Mouse (Mus musculus) midbrain, embryonic 16.5 days (tissue): ENCODE measurements around the gene Clstn2. TPM values are rescaled to one million over a fixed set of nuclear protein-coding genes. Genes with fewer than 3 reads are reported as not detected.

Source experiments
- ATAC-seq: fragments of 200-750 bp; cut with Nextera tagmentation; 2 replicates; pipeline ENCODE4 v1.8.0; 2017; ENCODE audit warnings: moderate TSS enrichment
- H3K27ac ChIP-seq: fragments of 300-500 bp; sonication (generic); 2 replicates; pipeline ENCODE4 v1.5.1; 2014; ENCODE audit warnings: mild to moderate bottlenecking, low read length, mixed read lengths
- H3K27me3 ChIP-seq: fragments of 300-500 bp; sonication (generic); 2 replicates; pipeline ENCODE4 v1.6.1; 2014; ENCODE audit warnings: low read depth, low read length, mixed read lengths; ENCODE audit not compliant: control insufficient read depth, insufficient read depth
- H3K36me3 ChIP-seq: fragments of 300-500 bp; sonication (generic); 2 replicates; pipeline ENCODE4 v1.6.1; 2014; ENCODE audit warnings: mild to moderate bottlenecking, low read length, moderate library complexity, mixed read lengths; ENCODE audit not compliant: control insufficient read depth, insufficient read depth
- H3K4me1 ChIP-seq: fragments of 300-500 bp; sonication (generic); 2 replicates; pipeline ENCODE4 v1.6.1; 2014; ENCODE audit warnings: mild to moderate bottlenecking, low read length, mixed read lengths; ENCODE audit not compliant: control insufficient read depth, insufficient read depth
- H3K4me2 ChIP-seq: fragments of 300-500 bp; sonication (generic); 2 replicates; pipeline ENCODE4 v1.6.1; 2014; ENCODE audit warnings: mild to moderate bottlenecking, low read length, mixed read lengths
- H3K4me3 ChIP-seq: fragments of 300-500 bp; sonication (generic); 2 replicates; pipeline ENCODE4 v1.5.1; 2014; ENCODE audit warnings: low read depth, mild to moderate bottlenecking, low read length, moderate library complexity, mixed read lengths
- H3K9ac ChIP-seq: fragments of 300-500 bp; sonication (generic); 2 replicates; pipeline ENCODE4 v1.6.1; 2014; ENCODE audit warnings: low read depth, low read length, mixed read lengths
- H3K9me3 ChIP-seq: fragments of 300-500 bp; sonication (generic); replicated peaks from 2 replicates; pipeline ENCODE4 v1.6.1; 2014; ENCODE audit warnings: mild to moderate bottlenecking, low read length, mixed read lengths; ENCODE audit not compliant: control insufficient read depth, poor library complexity, severe bottlenecking
- WGBS: fragments of 180-500 bp; shearing (Covaris S2); extraction: QIAGEN DNeasy Blood & Tissue Kit; methylation state at CpG from one replicate; pipeline ENCODE4 v1.1.7; 2014; 5-methylcytosine and 5-hydroxymethylcytosine counted together
- polyA plus RNA-seq: library from polyadenylated mRNA; unstranded; fragments of >200 nt; fragmentation: Nextera tagmentation; extraction: Ambion mirVana; gene quantifications from 2 replicates; pipeline ENCODE4 v1.2.1, GENCODE M21; 2015

The Clstn2 gene
- polyA plus RNA-seq, 1 experiment from 2014 or later = 10.2 TPM

DNA sequence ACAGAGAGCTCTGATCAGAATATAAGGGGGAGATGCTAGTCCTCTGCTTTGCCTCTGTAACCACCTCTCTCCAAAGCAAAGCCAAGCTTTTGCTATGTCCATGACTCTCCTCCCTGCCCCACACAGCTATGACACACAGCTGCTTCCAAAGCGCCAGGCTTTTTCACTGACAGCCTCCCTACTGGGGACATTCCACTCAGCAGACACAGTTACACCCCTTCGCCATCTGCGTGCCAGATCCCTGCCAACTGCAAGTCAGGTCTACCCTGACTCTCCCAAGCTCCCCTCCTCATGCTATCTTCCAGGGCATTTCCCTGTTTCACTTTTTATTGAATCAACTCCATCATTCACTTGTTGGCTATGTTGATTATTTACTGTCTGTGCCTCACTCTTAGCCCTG, 259.1 kb downstream of the Clstn2 start:
- H3K4me1 ChIP-seq = 0 out of 2 replicates have a peak, but pooled peaks cover 2% of the 10 kb centered on the region
- H3K36me3 ChIP-seq = no peaks in the 10 kb centered on the region
- H3K27ac ChIP-seq = no peak overlapping the region
- no peak overlapping the region for H3K4me2 ChIP-seq
- no peak overlapping the region for H3K4me3 ChIP-seq
- H3K9ac ChIP-seq = no peak overlapping the region
- no peaks in the 10 kb centered on the region for H3K27me3 ChIP-seq
- 91% methylated on average over 3 of the region's 3 CpGs for WGBS
- no peaks in the 10 kb centered on the region for H3K9me3 ChIP-seq
- ATAC-seq = no peak

DNA sequence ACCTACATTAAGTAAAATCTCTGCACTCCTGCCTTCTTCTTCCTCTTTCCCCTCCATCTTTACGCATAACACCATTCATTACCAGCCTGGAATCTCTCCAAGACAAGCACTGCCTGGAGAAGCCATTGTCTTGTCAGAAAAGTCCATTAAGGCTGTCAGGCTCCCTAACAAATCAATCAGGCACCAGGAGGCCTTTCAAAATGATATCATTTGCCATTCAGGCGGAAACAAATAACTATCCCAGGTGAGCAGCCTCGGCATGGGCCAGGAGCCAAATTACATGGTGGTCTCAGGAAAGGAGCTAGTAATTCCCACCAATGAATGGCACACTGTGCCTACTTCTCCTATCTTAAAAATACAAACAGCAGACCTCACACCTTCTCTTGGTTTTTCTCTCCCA, 260.6 kb downstream of the Clstn2 start:
- Histone ChIP-seq H3K27me3 (no peaks in the 10 kb centered on the region), H3K27ac (no peak overlapping the region), H3K4me3 (no peak overlapping the region), H3K9ac (no peak overlapping the region), H3K9me3 (no peaks in the 10 kb centered on the region), H3K4me2 (no peak overlapping the region), H3K4me1 (0 out of 2 replicates have a peak, but pooled peaks cover 2% of the 10 kb centered on the region), H3K36me3 (no peaks in the 10 kb centered on the region)
- 43% methylated on average over 3 of the region's 3 CpGs for WGBS
- ATAC-seq = no peak

DNA sequence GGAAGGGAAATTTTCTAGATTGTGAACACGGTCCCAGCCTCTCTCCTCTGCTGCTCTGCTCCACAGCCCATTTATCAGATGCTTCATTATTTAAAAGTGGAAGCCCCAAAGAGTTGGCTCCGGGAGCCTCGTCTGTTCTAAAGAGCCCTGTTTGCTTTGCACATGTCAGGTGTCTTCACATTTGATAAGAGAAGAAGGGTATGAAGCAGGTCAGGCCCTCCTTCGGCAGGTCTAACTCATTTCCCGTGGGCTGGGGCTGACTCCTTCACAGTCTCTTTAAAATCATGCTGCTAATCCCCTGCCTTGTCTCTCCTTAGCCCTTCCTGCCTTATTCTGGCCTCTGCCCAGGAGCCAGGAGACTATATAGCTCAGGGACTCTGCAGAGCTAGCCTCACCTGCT, 263.6 kb downstream of the Clstn2 start:
- no peak overlapping the region for H3K4me2 ChIP-seq
- H3K36me3 ChIP-seq = no peaks in the 10 kb centered on the region
- H3K27ac ChIP-seq = no peak overlapping the region
- no peaks in the 10 kb centered on the region for H3K9me3 ChIP-seq
- H3K27me3 ChIP-seq = no peaks in the 10 kb centered on the region
- 61% methylated on average over 5 of the region's 5 CpGs for WGBS
- H3K4me3 ChIP-seq = no peak overlapping the region
- ATAC-seq = no peak
- H3K9ac ChIP-seq = no peak overlapping the region
- H3K4me1 ChIP-seq = 0 out of 2 replicates have a peak, but pooled peaks cover 2% of the 10 kb centered on the region

DNA sequence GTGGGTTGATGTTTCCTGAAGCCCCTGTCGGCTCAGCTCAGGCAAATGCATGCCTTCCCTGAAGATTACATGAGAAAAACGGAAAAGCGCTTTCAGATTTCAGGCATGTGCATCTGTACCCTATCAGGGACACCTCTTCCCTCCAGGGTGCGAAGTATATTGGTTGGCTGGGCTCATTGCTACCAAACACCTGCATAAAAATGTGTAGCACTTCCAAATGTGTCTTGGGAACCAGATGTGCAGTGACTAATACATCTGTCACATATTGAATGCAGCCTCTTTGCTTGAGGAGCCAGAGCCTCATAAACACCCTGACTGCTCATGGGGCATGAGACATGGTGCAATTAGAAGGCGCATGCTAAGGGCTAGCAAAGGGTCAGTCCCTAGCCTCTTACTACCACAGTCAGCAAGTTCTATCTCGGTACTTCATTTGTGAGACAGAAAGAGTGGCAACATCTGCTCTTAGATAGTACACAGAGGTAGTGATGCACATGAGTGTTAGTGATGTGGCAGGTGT, 267.7 kb downstream of the Clstn2 start:
- Histone ChIP-seq H3K9ac (no peak overlapping the region), H3K27me3 (no peaks in the 10 kb centered on the region), H3K27ac (no peak overlapping the region), H3K4me2 (no peak overlapping the region), H3K36me3 (no peaks in the 10 kb centered on the region), H3K4me1 (0 out of 2 replicates have a peak, but pooled peaks cover 2% of the 10 kb centered on the region), H3K9me3 (no peaks in the 10 kb centered on the region), H3K4me3 (no peak overlapping the region)
- no peak for ATAC-seq
- 88% methylated on average over 6 of the region's 6 CpGs for WGBS

DNA sequence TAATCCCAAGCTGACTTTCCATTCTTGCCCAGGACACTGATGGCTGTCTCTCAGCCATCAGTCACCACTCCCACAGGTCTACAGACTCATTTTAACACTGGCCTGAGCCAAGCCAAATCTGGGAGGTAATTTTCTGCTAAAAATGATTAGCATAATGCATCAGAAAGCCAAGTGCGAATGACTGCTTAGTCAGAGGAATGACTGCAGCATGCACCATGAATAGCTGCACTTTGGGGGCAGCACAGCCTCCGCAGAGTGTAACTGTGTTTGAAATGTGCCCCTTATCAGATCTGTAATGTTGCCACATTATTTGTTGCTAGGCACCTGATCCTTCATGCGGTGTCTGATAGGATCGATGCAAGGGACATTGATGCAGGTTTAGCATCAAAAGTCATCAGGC, 269.9 kb downstream of the Clstn2 start:
- Histone ChIP-seq H3K27me3 (no peaks in the 10 kb centered on the region), H3K4me3 (no peak overlapping the region), H3K36me3 (no peaks in the 10 kb centered on the region), H3K27ac (no peak overlapping the region), H3K9me3 (no peaks in the 10 kb centered on the region), H3K9ac (no peak overlapping the region), H3K4me1 (no peaks in the 10 kb centered on the region), H3K4me2 (no peak overlapping the region)
- no peak for ATAC-seq
- WGBS = 55% methylated on average over 4 of the region's 4 CpGs

DNA sequence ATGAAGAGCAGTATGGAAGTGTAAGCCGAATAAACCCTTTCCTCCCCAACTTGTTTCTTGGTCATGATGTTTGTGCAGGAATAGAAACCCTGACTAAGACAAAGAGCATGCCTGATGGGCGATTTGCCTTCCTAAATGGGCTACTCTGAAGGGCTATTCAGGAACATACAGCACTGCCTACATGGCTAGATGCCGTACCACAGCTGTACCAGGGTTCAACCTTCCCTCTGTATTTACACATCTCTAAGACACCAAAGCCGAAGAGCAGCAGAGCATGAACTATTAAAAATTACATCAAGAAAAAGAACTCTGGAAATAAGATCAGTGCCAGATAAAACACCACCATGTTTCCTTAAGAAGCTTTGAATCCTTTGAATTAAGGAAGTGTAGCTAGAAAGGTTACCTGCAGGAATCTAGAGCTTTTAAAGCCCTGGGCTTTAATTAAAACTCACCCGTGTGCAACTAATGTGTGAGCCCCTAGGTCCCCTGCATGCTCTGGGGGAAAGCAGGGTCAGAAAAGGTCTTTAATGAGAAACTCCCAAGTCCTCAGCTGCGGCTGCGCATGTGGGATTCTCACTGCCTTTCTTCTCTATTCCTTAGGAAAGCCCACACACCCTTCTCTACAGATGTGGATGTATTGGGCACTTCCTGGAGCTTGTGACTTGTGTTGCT, 277.2 kb downstream of the Clstn2 start:
- 56% methylated on average over 7 of the region's 7 CpGs for WGBS
- H3K9ac ChIP-seq = no peak overlapping the region
- H3K27me3 ChIP-seq = no peaks in the 10 kb centered on the region
- no peak for ATAC-seq
- H3K36me3 ChIP-seq = no peaks in the 10 kb centered on the region
- no peak overlapping the region for H3K4me3 ChIP-seq
- no peaks in the 10 kb centered on the region for H3K4me1 ChIP-seq
- H3K4me2 ChIP-seq = no peak overlapping the region
- no peaks in the 10 kb centered on the region for H3K9me3 ChIP-seq
- no peak overlapping the region for H3K27ac ChIP-seq

DNA sequence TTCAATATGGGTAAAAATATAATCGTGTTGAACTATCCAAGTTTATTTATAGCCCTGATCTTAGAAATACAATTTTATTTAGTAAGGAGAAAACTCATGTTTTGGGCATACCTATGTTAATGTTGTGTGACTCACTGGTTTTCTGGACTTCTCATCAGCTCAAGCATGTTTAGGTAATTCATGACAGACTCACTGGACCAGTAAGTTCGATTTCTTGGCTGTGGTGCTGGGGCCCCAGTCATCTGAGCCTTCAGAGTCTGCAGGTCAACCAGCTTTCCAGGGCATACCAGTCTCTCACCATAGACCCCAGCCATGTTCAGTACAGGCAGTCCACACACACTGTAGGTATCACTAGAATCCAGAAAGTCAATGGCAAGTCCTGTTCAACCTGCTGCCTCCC, 279.3 kb downstream of the Clstn2 start:
- no peak overlapping the region for H3K27ac ChIP-seq
- H3K4me1 ChIP-seq = no peaks in the 10 kb centered on the region
- 75% methylated on average over 2 of the region's 2 CpGs for WGBS
- ATAC-seq = no peak
- H3K36me3 ChIP-seq = no peaks in the 10 kb centered on the region
- H3K9ac ChIP-seq = no peak overlapping the region
- no peak overlapping the region for H3K4me2 ChIP-seq
- no peaks in the 10 kb centered on the region for H3K9me3 ChIP-seq
- H3K4me3 ChIP-seq = no peak overlapping the region
- H3K27me3 ChIP-seq = no peaks in the 10 kb centered on the region

DNA sequence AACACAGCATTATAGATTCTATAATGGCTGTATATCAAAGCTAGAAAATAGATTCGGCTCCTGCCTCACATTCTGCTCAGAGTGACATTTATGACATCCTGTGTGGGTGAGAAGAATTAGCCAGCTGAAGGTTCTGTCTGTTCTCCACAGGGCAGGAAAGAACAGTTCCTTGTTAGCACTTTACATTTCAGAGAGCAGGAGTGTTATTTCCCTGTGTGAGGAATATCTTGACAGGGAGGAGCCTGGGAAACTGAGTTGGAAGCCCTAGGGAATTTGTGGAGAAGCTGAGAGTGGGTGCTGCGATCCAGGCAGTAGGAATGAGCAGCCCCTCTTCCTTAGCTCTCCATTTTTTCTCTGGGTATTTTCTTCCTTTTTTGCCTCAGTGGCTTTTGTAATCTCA, 286.4 kb downstream of the Clstn2 start:
- no peak overlapping the region for H3K9ac ChIP-seq
- no peak for ATAC-seq
- no peak overlapping the region for H3K27ac ChIP-seq
- H3K9me3 ChIP-seq = no peaks in the 10 kb centered on the region
- no peak overlapping the region for H3K4me3 ChIP-seq
- no peak overlapping the region for H3K4me2 ChIP-seq
- no peaks in the 10 kb centered on the region for H3K27me3 ChIP-seq
- H3K36me3 ChIP-seq = no peaks in the 10 kb centered on the region
- WGBS = 62% methylated on average over 2 of the region's 2 CpGs
- H3K4me1 ChIP-seq = no peaks in the 10 kb centered on the region

DNA sequence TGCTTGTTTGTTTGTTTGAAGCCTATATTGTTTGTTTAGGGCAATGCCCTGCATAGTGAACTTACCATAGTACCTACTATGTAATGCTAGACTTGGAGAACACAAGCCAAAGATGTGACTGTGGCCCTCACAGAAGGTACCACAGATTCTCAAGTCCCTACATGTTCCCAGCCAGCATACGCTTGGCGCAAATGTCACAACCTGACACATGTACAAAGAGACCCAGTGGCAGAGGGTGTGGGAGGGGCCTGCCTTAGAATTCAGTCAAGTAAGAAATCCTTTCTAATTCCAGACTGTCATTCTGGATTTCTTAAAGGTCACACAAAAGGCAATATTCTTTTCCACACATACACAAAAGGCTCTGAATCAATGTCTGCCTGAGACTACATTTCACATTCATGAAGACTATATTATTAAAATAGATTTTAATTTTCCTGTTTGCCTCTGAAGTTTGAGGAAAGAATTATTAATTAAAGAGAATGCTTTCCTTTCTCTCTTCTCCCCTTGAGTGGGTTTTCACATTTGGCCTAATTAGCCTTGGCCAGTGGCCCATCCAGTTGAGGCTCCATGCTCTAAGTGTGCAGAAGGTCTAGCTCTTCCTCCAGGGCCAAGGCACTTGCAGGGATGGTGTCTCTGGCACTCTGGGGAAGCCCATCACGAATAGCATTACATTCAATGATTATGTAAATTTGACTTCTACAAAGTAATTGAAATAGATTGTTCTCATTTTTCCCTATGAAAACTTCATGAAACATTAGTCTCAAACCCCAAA, 305.1 kb downstream of the Clstn2 start:
- Histone ChIP-seq H3K4me1 (no peaks in the 10 kb centered on the region), H3K9me3 (no peaks in the 10 kb centered on the region), H3K9ac (no peak overlapping the region), H3K4me2 (no peak overlapping the region), H3K4me3 (no peak overlapping the region), H3K27me3 (no peaks in the 10 kb centered on the region), H3K27ac (no peak overlapping the region), H3K36me3 (no peaks in the 10 kb centered on the region)
- WGBS = 50% methylated on average over 3 of the region's 3 CpGs
- no peak for ATAC-seq
